Mouse (Mus musculus): ENCODE data around the gene Cxcl2.

GRCm38 (mm10) chr5:90857463-90857862 is 46.2 kb upstream of the Cxcl2 start:
- no peak for TF ChIP-seq POLR2A (IDR thresholded peaks at IDR 0.05; ENCODE audit: borderline replicate concordance, low read depth, low read length)
- no peak for TF ChIP-seq CTCF (IDR thresholded peaks at IDR 0.05; ENCODE audit: low read depth, low read length)

All from bone marrow macrophage, adult 2 months (primary cell).